Mouse (Mus musculus) forebrain, embryonic 11.5 days (tissue): Measurements from ENCODE around the gene Zfp869. TPM values are rescaled to one million over a fixed set of nuclear protein-coding genes. Genes with fewer than 3 reads are reported as not detected.
"Not testable (repeated sequence)": the region's sequence is repeated elsewhere in the genome, so short reads cannot be mapped to it uniquely, and the experiment has no call there.

Experiments
- ATAC-seq: fragments of 200-750 bp; cut with Nextera tagmentation; replicated peaks from 2 replicates; pipeline ENCODE4 v1.8.0; 2017; ENCODE audit warnings: moderate TSS enrichment; ENCODE audit not compliant: low FRiP score
- DNase-seq: peaks from one replicate; pipeline ENCODE4 v3.0.0-alpha.2; 2017; ENCODE audit warnings: low spot score
- H3K27ac ChIP-seq: fragments of 300-500 bp; sonication (generic); 2 replicates; pipeline ENCODE4 v1.5.1; 2014; ENCODE audit warnings: low read depth, low read length
- H3K27me3 ChIP-seq: fragments of 300-500 bp; sonication (generic); 2 replicates; pipeline ENCODE4 v1.6.1; 2014; ENCODE audit warnings: mild to moderate bottlenecking, low read length, mixed read lengths; ENCODE audit not compliant: control insufficient read depth, insufficient read depth
- H3K36me3 ChIP-seq: fragments of 300-500 bp; sonication (generic); 2 replicates; pipeline ENCODE4 v1.6.1; 2014; ENCODE audit warnings: mild to moderate bottlenecking, low read length, moderate library complexity, mixed read lengths; ENCODE audit not compliant: control insufficient read depth, insufficient read depth
- H3K4me1 ChIP-seq: fragments of 300-500 bp; sonication (generic); replicated peaks from 2 replicates; pipeline ENCODE4 v1.6.1; 2014; ENCODE audit warnings: low read length, mixed read lengths; ENCODE audit not compliant: control insufficient read depth, insufficient read depth
- H3K4me2 ChIP-seq: fragments of 300-500 bp; sonication (generic); 2 replicates; pipeline ENCODE4 v1.6.1; 2014; ENCODE audit warnings: low read depth, mild to moderate bottlenecking, low read length, moderate library complexity, mixed read lengths; ENCODE audit not compliant: severe bottlenecking
- H3K4me3 ChIP-seq: fragments of 300-500 bp; sonication (generic); 2 replicates; pipeline ENCODE4 v1.5.1; 2014; ENCODE audit warnings: low read depth, low read length
- H3K9ac ChIP-seq: fragments of 300-500 bp; sonication (generic); 2 replicates; pipeline ENCODE4 v1.6.1; 2014; ENCODE audit warnings: low read length
- H3K9me3 ChIP-seq: fragments of 300-500 bp; sonication (generic); 2 replicates; pipeline ENCODE4 v1.6.1; 2016; ENCODE audit warnings: low read length, mixed read lengths; ENCODE audit not compliant: control insufficient read depth
- WGBS: fragments of 180-500 bp; shearing (Covaris S2); extraction: QIAGEN DNeasy Blood & Tissue Kit; methylation state at CpG from one replicate; pipeline ENCODE4 v1.1.7; 2014; 5-methylcytosine and 5-hydroxymethylcytosine counted together
- polyA plus RNA-seq: library from polyadenylated mRNA; unstranded; fragments of >200 nt; fragmentation: Nextera tagmentation; extraction: Ambion mirVana; gene quantifications from 2 replicates; pipeline ENCODE4 v1.2.1, GENCODE M21; 2014

Gene Zfp869
- polyA plus RNA-seq, 1 experiment from 2014 or later: 37.8 TPM

GRCm38 (mm10) chr8:69716403-69717231, 6.1 kb upstream of the Zfp869 start:
- ATAC-seq (peak; percentile 99), DNase-seq (peak; percentile 95)
- peaks cover 5% of the 10 kb centered on the region for H3K4me1 ChIP-seq
- H3K9ac ChIP-seq: peak overlapping the region; percentile 98
- H3K27ac ChIP-seq: peak overlapping the region; percentile 99
- H3K36me3 ChIP-seq: no peaks in the 10 kb centered on the region
- H3K4me3 ChIP-seq: peak overlapping the region; percentile 96
- H3K27me3 ChIP-seq: no peaks in the 10 kb centered on the region
- peak overlapping the region; percentile 51 for H3K4me2 ChIP-seq
- H3K9me3 ChIP-seq: no peaks in the 10 kb centered on the region
- WGBS: under 1% methylated on average over 52 of the region's 52 CpGs

GRCm38 (mm10) chr8:69715366-69715765, 4.8 kb upstream of the Zfp869 start:
- Histone ChIP-seq H3K4me3 (peak overlapping the region; percentile 96), H3K4me2 (peak overlapping the region; percentile 51), H3K9me3 (no peaks in the 10 kb centered on the region), H3K9ac (no peak overlapping the region; the same call in 1 of the 2 replicates), H3K36me3 (no peaks in the 10 kb centered on the region; the same call in 1 of the 2 replicates), H3K27ac (no peak overlapping the region), H3K4me1 (peaks cover 5% of the 10 kb centered on the region), H3K27me3 (no peaks in the 10 kb centered on the region)
- WGBS: 85% methylated on average over 6 of the region's 6 CpGs
- ATAC-seq: no peak
- no peak for DNase-seq

- Histone ChIP-seq H3K27me3 (no peaks in the 10 kb centered on the region), H3K4me1 (peaks cover 5% of the 10 kb centered on the region), H3K9ac (no peak overlapping the region), H3K4me2 (no peak overlapping the region), H3K27ac (no peak overlapping the region), H3K4me3 (no peak overlapping the region), H3K36me3 (peaks cover 7% of the 10 kb centered on the region), H3K9me3 (no peaks in the 10 kb centered on the region)
- no peak for ATAC-seq
- no peak for DNase-seq
- whole genome bisulfite sequencing: 93% methylated on average over 8 of the region's 8 CpGs
Observed at GRCm38 (mm10) chr8:69713516-69713915, 3.0 kb upstream of the Zfp869 start.

- Histone ChIP-seq H3K27me3 (no peaks in the 10 kb centered on the region), H3K27ac (no peak overlapping the region), H3K9me3 (no peaks in the 10 kb centered on the region), H3K4me3 (no peak overlapping the region), H3K9ac (no peak overlapping the region), H3K36me3 (peaks cover 23% of the 10 kb centered on the region), H3K4me1 (no peaks in the 10 kb centered on the region), H3K4me2 (no peak overlapping the region)
- DNase-seq (no peak), ATAC-seq (no peak)
- WGBS: 80% methylated on average over 6 of the region's 6 CpGs
Observed at GRCm38 (mm10) chr8:69701810-69702209, 8.7 kb downstream of the Zfp869 start.

- WGBS: 84% methylated on average over 2 of the region's 2 CpGs
Observed at GRCm38 (mm10) chr8:69665051-69665450, 45.5 kb downstream of the Zfp869 start.

GRCm38 (mm10) chr8:69661294-69661693, 49.2 kb downstream of the Zfp869 start:
- no peak overlapping the region for H3K4me3 ChIP-seq
- H3K9me3 ChIP-seq: no peaks in the 10 kb centered on the region
- no peak overlapping the region for H3K4me2 ChIP-seq
- no peak overlapping the region for H3K9ac ChIP-seq
- H3K27me3 ChIP-seq: no peaks in the 10 kb centered on the region
- DNase-seq (peak; percentile 33), ATAC-seq (no peak)
- no peaks in the 10 kb centered on the region for H3K36me3 ChIP-seq
- H3K27ac ChIP-seq: no peak overlapping the region
- H3K4me1 ChIP-seq: no peaks in the 10 kb centered on the region

More at GRCm38 (mm10) chr8:69665051-69665450, 45.5 kb downstream of the Zfp869 start:
- ATAC-seq, DNase-seq, H3K27ac ChIP-seq, H3K4me2 ChIP-seq, H3K4me1 ChIP-seq, H3K9me3 ChIP-seq, H3K27me3 ChIP-seq, H3K36me3 ChIP-seq, H3K9ac ChIP-seq, H3K4me3 ChIP-seq: not testable (repeated sequence)

Other genes with a start within 250 kb of the Zfp869 start
- not detected in 2 replicates for gene Gm7697, start 187.7 kb downstream of the Zfp869 start, polyA plus RNA-seq
- 35.6 and 37.7 TPM in 2 replicates for gene Zfp868, start 85.2 kb downstream of the Zfp869 start, polyA plus RNA-seq
- 2.8 and 3.0 TPM in 2 replicates for gene Zfp964, start 56.2 kb downstream of the Zfp869 start, polyA plus RNA-seq
- 5.8 and 8.2 TPM in 2 replicates for gene Zfp963, start 39.2 kb upstream of the Zfp869 start, polyA plus RNA-seq
- gene Gm20422, start 64.2 kb upstream of the Zfp869 start, polyA plus RNA-seq: 0.68 and 0.91 TPM in 2 replicates
- 53.6 and 58.4 TPM in 2 replicates for gene Atp13a1, start 80.4 kb upstream of the Zfp869 start, polyA plus RNA-seq
- gene Zfp866, start 80.5 kb upstream of the Zfp869 start, polyA plus RNA-seq: 45.0 and 45.8 TPM in 2 replicates
- gene Gmip, start 98.0 kb upstream of the Zfp869 start, polyA plus RNA-seq: 9.9 and 11.0 TPM in 2 replicates
- 1.1 and 1.3 TPM in 2 replicates for gene Lpar2, start 111.7 kb upstream of the Zfp869 start, polyA plus RNA-seq
- 48.7 and 50.3 TPM in 2 replicates for gene Pbx4, start 121.8 kb upstream of the Zfp869 start, polyA plus RNA-seq
- gene Cilp2, start 177.0 kb upstream of the Zfp869 start, polyA plus RNA-seq: 0.20 and 0.35 TPM in 2 replicates
- 5.2 and 6.0 TPM in 2 replicates for gene Tssk6, start 191.5 kb upstream of the Zfp869 start, polyA plus RNA-seq
- gene Ndufa13, start 191.8 kb upstream of the Zfp869 start, polyA plus RNA-seq: 153 and 155 TPM in 2 replicates
- gene Yjefn3, start 192.0 kb upstream of the Zfp869 start, polyA plus RNA-seq: 4.0 and 4.4 TPM in 2 replicates